Mouse (Mus musculus): ENCODE data around the gene Tmem221.

Gene Tmem221

GRCm38 (mm10) chr8:71545053-71545452 lies 13.6 kb downstream of the Tmem221 start:
- DNase-seq = no peak

GRCm38 (mm10) chr8:71543755-71544154 lies 14.9 kb downstream of the Tmem221 start:
- DNase-seq = no peak

- peak; percentile 95 for DNase-seq
Observed at GRCm38 (mm10) chr8:71542632-71543343, 15.9 kb downstream of the Tmem221 start, which contains the start of gene Mvb12a. Gene Mvb12a, plus strand, starts transcription at chr8:71542922.

- peak; percentile 44 for DNase-seq
Observed at GRCm38 (mm10) chr8:71537028-71537867, 21.4 kb downstream of the Tmem221 start, which contains the start of gene Bst2. Gene Bst2, minus strand, starts transcription at chr8:71537456.

GRCm38 (mm10) chr8:71535663-71536062 lies 23.0 kb downstream of the Tmem221 start:
- DNase-seq = no peak

- DNase-seq = no peak
Observed at GRCm38 (mm10) chr8:71534263-71534810, 24.3 kb downstream of the Tmem221 start.

- DNase-seq = peak; percentile 40
Observed at GRCm38 (mm10) chr8:71530735-71531467, 27.8 kb downstream of the Tmem221 start.

- no peak for DNase-seq
Observed at GRCm38 (mm10) chr8:71528362-71529073, 30.2 kb downstream of the Tmem221 start.

GRCm38 (mm10) chr8:71527162-71527870 lies 31.4 kb downstream of the Tmem221 start:
- no peak for DNase-seq

- no peak for DNase-seq
Observed at GRCm38 (mm10) chr8:71526272-71526671, 32.4 kb downstream of the Tmem221 start.

GRCm38 (mm10) chr8:71525226-71526050 lies 33.2 kb downstream of the Tmem221 start, which contains the start of gene Ccdc194:
Gene Ccdc194, minus strand, starts transcription at chr8:71525711.
- DNase-seq = no peak

- DNase-seq = peak; percentile 91
Observed at GRCm38 (mm10) chr8:71521634-71522033, 37.0 kb downstream of the Tmem221 start.

- DNase-seq = peak; percentile 57
Observed at GRCm38 (mm10) chr8:71519037-71519825, 39.4 kb downstream of the Tmem221 start.

- DNase-seq = no peak
Observed at GRCm38 (mm10) chr8:71516786-71517185, 41.9 kb downstream of the Tmem221 start.

GRCm38 (mm10) chr8:71515043-71515442 lies 43.6 kb downstream of the Tmem221 start:
- DNase-seq = no peak

GRCm38 (mm10) chr8:71513018-71513754 lies 45.5 kb downstream of the Tmem221 start:
- no peak for DNase-seq

GRCm38 (mm10) chr8:71511644-71512043 lies 47.0 kb downstream of the Tmem221 start, which contains the start of gene Plvap:
Gene Plvap, minus strand, starts transcription at chr8:71511752.
- no peak for DNase-seq

GRCm38 (mm10) chr8:71509316-71509715 lies 49.4 kb downstream of the Tmem221 start:
- DNase-seq = no peak
